Mouse (Mus musculus) forebrain, embryonic 11.5 days (tissue): ENCODE measurements around the gene Asxl1. TPM values are rescaled to one million over a fixed set of nuclear protein-coding genes. Genes with fewer than 3 reads are reported as not detected.
A peak's percentile ranks its signal among the peaks of the same experiment; 100 is the strongest.

Experiments used
- ATAC-seq: fragments of 200-750 bp; cut with Nextera tagmentation; replicated peaks from 2 replicates; pipeline ENCODE4 v1.8.0; 2017; ENCODE audit warnings: moderate TSS enrichment; ENCODE audit not compliant: low FRiP score
- DNase-seq: peaks from one replicate; pipeline ENCODE4 v3.0.0-alpha.2; 2017; ENCODE audit warnings: low spot score
- H3K27ac ChIP-seq: fragments of 300-500 bp; sonication (generic); 2 replicates; pipeline ENCODE4 v1.5.1; 2014; ENCODE audit warnings: low read depth, low read length
- H3K27me3 ChIP-seq: fragments of 300-500 bp; sonication (generic); 2 replicates; pipeline ENCODE4 v1.6.1; 2014; ENCODE audit warnings: mild to moderate bottlenecking, low read length, mixed read lengths; ENCODE audit not compliant: control insufficient read depth, insufficient read depth
- H3K36me3 ChIP-seq: fragments of 300-500 bp; sonication (generic); 2 replicates; pipeline ENCODE4 v1.6.1; 2014; ENCODE audit warnings: mild to moderate bottlenecking, low read length, moderate library complexity, mixed read lengths; ENCODE audit not compliant: control insufficient read depth, insufficient read depth
- H3K4me1 ChIP-seq: fragments of 300-500 bp; sonication (generic); replicated peaks from 2 replicates; pipeline ENCODE4 v1.6.1; 2014; ENCODE audit warnings: low read length, mixed read lengths; ENCODE audit not compliant: control insufficient read depth, insufficient read depth
- H3K4me2 ChIP-seq: fragments of 300-500 bp; sonication (generic); 2 replicates; pipeline ENCODE4 v1.6.1; 2014; ENCODE audit warnings: low read depth, mild to moderate bottlenecking, low read length, moderate library complexity, mixed read lengths; ENCODE audit not compliant: severe bottlenecking
- H3K4me3 ChIP-seq: fragments of 300-500 bp; sonication (generic); 2 replicates; pipeline ENCODE4 v1.5.1; 2014; ENCODE audit warnings: low read depth, low read length
- H3K9ac ChIP-seq: fragments of 300-500 bp; sonication (generic); 2 replicates; pipeline ENCODE4 v1.6.1; 2014; ENCODE audit warnings: low read length
- H3K9me3 ChIP-seq: fragments of 300-500 bp; sonication (generic); 2 replicates; pipeline ENCODE4 v1.6.1; 2016; ENCODE audit warnings: low read length, mixed read lengths; ENCODE audit not compliant: control insufficient read depth
- WGBS: fragments of 180-500 bp; shearing (Covaris S2); extraction: QIAGEN DNeasy Blood & Tissue Kit; methylation state at CpG from one replicate; pipeline ENCODE4 v1.1.7; 2014; 5-methylcytosine and 5-hydroxymethylcytosine counted together
- polyA plus RNA-seq: library from polyadenylated mRNA; unstranded; fragments of >200 nt; fragmentation: Nextera tagmentation; extraction: Ambion mirVana; gene quantifications from 2 replicates; pipeline ENCODE4 v1.2.1, GENCODE M21; 2014

Gene Asxl1
- polyA plus RNA-seq, result 25.4 TPM in 2 replicates

DNA sequence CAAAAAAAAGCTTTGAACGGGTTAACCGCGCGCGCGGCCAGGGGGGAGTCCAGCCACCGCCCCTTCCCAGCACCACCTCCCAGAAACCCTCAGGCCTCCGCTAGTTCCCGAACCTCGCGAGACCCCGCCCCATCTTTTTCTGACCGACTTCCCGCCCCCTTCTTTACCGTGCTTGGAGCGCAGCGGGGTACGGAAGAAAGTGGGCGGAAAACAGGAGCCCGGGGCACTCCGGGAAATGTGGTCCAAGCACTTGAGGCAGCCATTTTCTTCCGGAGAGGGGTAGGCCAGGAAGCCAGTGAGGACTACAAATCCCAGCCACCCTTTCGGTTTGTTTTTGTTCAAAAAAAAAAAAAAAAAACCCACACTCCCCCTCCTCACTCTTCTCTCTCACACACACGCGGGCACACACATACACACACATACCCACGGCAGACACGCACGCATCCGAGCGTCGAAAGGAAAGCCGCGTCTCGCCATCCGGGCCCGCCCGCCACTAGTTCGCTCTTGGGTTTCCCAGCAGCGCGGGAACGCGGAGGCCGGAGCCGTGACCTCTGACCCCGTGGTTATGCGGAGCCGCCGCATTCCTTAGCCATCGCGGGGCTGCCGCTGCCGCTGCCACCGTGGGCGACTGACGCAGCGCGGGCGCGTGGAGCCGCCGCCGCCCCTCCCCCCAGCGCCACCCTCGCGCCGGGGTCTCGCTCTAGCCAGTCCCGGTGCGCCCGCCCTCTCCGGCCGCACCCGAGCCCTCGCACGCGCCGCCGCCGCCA lies at the start of gene Asxl1:
Gene Asxl1, plus strand, starts transcription at position 376 of the 767 bp plus-strand sequence.
- no peaks in the 10 kb centered on the region for H3K36me3 ChIP-seq
- H3K4me1 ChIP-seq, result peaks cover 9% of the 10 kb centered on the region; the same call in 1 of the 2 replicates
- DNase-seq (peak; percentile 98), ATAC-seq (peak; percentile 98)
- H3K27me3 ChIP-seq, result no peaks in the 10 kb centered on the region
- peak within 1 kb of the TSS; percentile 90 for H3K4me3 ChIP-seq
- peak within 1 kb of the TSS; percentile 64 for H3K4me2 ChIP-seq
- H3K27ac ChIP-seq, result peak within 1 kb of the TSS; percentile 92
- WGBS, result under 1% methylated on average over 66 of the region's 79 CpGs
- H3K9me3 ChIP-seq, result no peaks in the 10 kb centered on the region
- peak within 1 kb of the TSS; percentile 99 for H3K9ac ChIP-seq

DNA sequence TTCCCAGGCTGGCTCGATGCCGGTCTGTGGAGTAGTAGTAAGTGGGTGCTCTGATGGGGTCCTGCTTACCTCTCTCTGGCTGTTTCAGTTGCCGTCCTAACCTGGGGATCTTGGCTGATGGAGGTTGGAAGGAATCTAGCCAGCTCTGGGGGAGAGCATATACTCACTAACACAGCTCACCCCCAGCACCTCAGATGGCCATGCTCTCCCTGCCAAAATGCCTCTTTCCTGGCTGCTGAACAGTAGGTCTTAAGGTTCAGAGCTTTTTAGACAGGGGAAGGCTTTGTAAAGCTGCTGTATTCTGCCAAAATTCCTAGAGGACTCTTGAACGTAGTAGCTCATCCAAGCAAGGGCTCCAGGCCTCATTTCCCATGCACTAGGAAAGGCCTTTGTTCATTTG lies 47.9 kb upstream of the Asxl1 start:
- H3K9ac ChIP-seq, result no peak overlapping the region
- DNase-seq, result no peak
- H3K4me3 ChIP-seq, result no peak overlapping the region
- no peak for ATAC-seq
- no peak overlapping the region for H3K27ac ChIP-seq
- no peaks in the 10 kb centered on the region for H3K27me3 ChIP-seq
- WGBS, result 91% methylated on average over 4 of the region's 4 CpGs
- no peaks in the 10 kb centered on the region for H3K9me3 ChIP-seq
- no peaks in the 10 kb centered on the region for H3K36me3 ChIP-seq
- H3K4me2 ChIP-seq, result no peak overlapping the region
- no peaks in the 10 kb centered on the region for H3K4me1 ChIP-seq

DNA sequence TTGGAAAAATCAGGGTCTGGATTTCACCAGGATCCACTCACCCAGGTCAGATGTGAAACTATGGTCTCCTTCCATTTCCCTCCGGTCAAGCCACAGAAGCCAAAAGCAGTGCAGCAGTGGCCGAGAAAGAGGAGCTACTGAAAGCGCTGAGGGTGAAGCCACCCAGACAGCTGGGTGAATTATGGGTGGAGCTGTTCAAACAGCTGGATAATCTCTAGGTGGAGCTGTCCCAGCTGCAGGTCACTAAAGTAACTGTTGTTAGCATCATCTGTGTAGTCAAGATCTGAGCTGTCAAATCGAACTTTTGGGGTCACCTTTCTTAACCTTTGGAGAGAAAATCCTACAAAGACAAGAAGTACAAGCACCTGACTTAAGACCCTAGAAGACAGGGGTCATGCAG lies 47.2 kb upstream of the Asxl1 start:
- H3K36me3 ChIP-seq, result no peaks in the 10 kb centered on the region

DNA sequence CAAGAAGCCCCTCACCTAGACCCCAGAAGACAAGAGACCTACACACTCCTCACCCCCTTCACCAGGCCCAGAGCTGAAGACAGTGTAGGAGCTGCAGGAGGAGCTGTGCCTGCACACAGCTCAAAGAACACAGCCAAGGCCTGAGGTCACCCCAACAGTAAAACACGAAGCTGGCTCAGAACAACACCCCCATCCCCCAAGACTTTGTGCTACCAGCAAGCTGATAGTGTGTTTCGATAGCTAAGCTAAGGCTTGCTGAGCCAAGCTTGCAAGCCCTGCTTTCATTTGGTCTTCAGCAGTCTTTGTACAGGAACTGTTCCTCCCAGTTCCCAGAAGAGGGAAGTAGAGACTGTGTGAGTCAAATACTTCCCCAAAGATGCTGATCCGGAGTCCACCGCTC lies 46.8 kb upstream of the Asxl1 start:
- H3K4me2 ChIP-seq, result no peak overlapping the region
- no peak overlapping the region for H3K27ac ChIP-seq
- DNase-seq, result no peak
- 78% methylated on average over 4 of the region's 4 CpGs for WGBS
- no peaks in the 10 kb centered on the region for H3K9me3 ChIP-seq
- H3K9ac ChIP-seq, result no peak overlapping the region
- no peaks in the 10 kb centered on the region for H3K4me1 ChIP-seq
- no peak overlapping the region for H3K4me3 ChIP-seq
- ATAC-seq, result no peak
- H3K27me3 ChIP-seq, result no peaks in the 10 kb centered on the region
- no peaks in the 10 kb centered on the region for H3K36me3 ChIP-seq

More for the DNA sequence above, 47.2 kb upstream of the Asxl1 start:
- Histone ChIP-seq H3K4me3 (no peak overlapping the region), H3K4me1 (no peaks in the 10 kb centered on the region), H3K27ac (no peak overlapping the region), H3K4me2 (no peak overlapping the region), H3K9me3 (no peaks in the 10 kb centered on the region), H3K27me3 (no peaks in the 10 kb centered on the region), H3K9ac (no peak overlapping the region)
- DNase-seq, result no peak
- ATAC-seq, result no peak
- WGBS, result 84% methylated on average over 4 of the region's 4 CpGs

DNA sequence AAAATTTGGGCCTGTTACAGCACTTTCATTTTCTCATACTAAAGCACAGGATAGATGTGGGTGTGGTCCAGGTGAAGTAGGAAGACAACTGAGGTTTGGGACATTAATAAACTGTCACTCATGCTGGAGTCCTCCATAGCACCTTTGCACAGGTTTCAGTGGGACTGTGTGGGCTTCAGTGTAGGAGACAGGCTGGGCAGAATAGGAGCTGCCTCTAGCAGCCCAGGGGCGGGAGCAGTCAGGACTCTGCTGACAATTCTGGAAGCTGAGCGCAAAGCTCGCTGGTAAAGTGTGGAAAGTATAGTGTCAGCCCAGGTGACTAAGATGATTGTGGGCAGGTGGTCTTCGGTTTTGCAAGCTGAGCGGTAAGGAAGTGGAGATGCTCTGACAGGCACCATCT lies 44.5 kb upstream of the Asxl1 start:
- WGBS, result 94% methylated on average over 5 of the region's 5 CpGs
- Histone ChIP-seq H3K9me3 (no peaks in the 10 kb centered on the region), H3K4me2 (no peak overlapping the region), H3K36me3 (no peaks in the 10 kb centered on the region), H3K4me3 (no peak overlapping the region), H3K27ac (no peak overlapping the region), H3K27me3 (no peaks in the 10 kb centered on the region), H3K9ac (no peak overlapping the region), H3K4me1 (no peaks in the 10 kb centered on the region)
- DNase-seq (no peak), ATAC-seq (no peak)

DNA sequence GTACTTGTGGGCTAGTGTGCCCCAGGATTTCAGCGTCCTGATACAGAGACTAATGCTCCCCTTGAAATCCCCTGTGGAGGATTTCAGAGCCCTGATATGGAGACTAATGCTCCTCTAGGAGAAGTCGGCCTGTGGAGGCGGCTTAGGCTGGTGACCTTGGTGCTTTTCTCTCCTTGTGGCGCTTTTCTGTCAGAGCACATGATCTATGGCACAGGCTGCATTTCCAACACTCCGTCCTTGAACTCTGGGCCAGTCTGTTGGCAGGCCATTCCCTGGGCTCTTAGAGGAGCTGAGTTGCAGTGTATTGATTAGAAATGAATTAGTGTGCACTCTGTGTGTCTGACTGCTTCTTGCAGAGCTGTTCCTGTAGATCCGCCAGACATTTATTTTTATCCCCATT lies 40.4 kb upstream of the Asxl1 start:
- WGBS, result 87% methylated on average over 6 of the region's 6 CpGs
- ATAC-seq, result no peak
- no peak overlapping the region for H3K4me2 ChIP-seq
- H3K27me3 ChIP-seq, result no peaks in the 10 kb centered on the region
- no peaks in the 10 kb centered on the region for H3K9me3 ChIP-seq
- no peak overlapping the region for H3K9ac ChIP-seq
- H3K27ac ChIP-seq, result no peak overlapping the region
- peak; percentile 4 for DNase-seq
- no peak overlapping the region for H3K4me3 ChIP-seq
- H3K36me3 ChIP-seq, result no peaks in the 10 kb centered on the region
- H3K4me1 ChIP-seq, result no peaks in the 10 kb centered on the region

DNA sequence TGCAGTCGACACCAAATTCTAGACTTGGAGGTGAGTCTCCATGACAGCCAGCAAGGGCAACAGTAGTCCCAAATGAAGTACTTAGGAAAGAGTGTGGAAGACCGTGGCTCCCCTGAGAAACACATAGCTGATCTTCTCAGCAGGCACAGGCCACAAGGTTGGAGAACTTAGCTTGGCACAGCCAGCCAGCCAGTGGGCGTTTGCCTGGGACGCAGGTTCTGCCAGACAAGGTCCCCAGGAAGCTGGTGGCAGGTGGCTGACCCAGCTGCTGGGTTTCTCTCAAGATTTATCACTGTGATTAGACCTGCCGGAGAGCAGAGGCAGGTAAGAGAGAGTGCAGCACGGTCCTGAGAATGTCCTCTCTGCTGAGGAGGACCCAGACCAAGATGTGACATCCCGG lies 37.0 kb upstream of the Asxl1 start:
- peak; percentile 29 for DNase-seq
- H3K27me3 ChIP-seq, result no peaks in the 10 kb centered on the region
- no peaks in the 10 kb centered on the region for H3K36me3 ChIP-seq
- H3K4me2 ChIP-seq, result no peak overlapping the region
- no peak overlapping the region for H3K9ac ChIP-seq
- H3K4me1 ChIP-seq, result no peaks in the 10 kb centered on the region
- no peak for ATAC-seq
- WGBS, result 89% methylated on average over 7 of the region's 7 CpGs
- H3K27ac ChIP-seq, result no peak overlapping the region
- H3K9me3 ChIP-seq, result no peaks in the 10 kb centered on the region
- no peak overlapping the region for H3K4me3 ChIP-seq

DNA sequence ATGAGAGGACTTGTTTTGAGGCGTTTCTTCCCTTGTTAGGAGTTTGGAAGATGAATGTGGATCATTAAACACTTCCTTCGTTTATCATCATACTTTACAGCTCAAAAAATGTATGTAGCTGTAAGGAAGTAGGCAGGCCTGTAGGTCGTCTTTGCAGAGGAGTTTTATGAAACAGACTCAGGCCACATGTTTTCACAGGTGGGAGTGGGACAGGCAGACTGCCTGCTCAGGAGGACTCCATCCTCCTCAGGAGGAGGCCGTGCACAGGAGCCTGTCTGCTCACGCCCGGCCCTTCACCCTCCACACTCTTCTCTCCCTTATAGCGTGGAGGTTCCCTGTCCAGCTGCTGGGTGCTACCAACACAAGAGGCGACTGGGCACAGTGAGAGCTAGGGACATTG lies 36.5 kb upstream of the Asxl1 start:
- no peak overlapping the region for H3K4me3 ChIP-seq
- no peak overlapping the region for H3K4me2 ChIP-seq
- H3K4me1 ChIP-seq, result no peaks in the 10 kb centered on the region
- H3K36me3 ChIP-seq, result no peaks in the 10 kb centered on the region
- WGBS, result 82% methylated on average over 8 of the region's 8 CpGs
- no peak overlapping the region for H3K27ac ChIP-seq
- no peaks in the 10 kb centered on the region for H3K9me3 ChIP-seq
- no peaks in the 10 kb centered on the region for H3K27me3 ChIP-seq
- ATAC-seq (no peak), DNase-seq (peak; percentile 33)
- no peak overlapping the region for H3K9ac ChIP-seq

DNA sequence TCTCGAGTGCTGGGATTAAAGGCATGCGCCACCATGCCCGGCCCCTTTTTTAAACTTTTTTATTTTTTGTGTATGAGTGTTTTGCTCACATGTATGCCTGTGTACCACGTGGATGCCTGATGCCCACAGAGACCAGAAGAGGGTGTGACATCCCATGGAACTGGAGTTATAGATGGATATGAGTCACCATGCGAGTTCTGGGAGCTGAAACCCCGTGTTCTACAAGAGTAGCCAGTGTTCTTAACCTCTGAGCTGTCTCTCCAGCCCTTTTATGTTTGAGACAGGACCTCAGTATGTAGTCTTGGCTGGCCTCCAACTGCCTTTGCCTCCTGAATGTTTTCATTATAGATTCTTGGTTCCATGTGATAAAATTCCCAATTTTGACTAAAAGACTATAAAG lies 35.4 kb upstream of the Asxl1 start:
- H3K4me1 ChIP-seq, result no peaks in the 10 kb centered on the region
- no peak overlapping the region for H3K27ac ChIP-seq
- no peak overlapping the region for H3K4me2 ChIP-seq
- H3K9ac ChIP-seq, result no peak overlapping the region
- ATAC-seq (no peak), DNase-seq (peak; percentile 19)
- no peaks in the 10 kb centered on the region for H3K27me3 ChIP-seq
- H3K9me3 ChIP-seq, result no peaks in the 10 kb centered on the region
- WGBS, result 90% methylated on average over 6 of the region's 6 CpGs
- no peak overlapping the region for H3K4me3 ChIP-seq
- no peaks in the 10 kb centered on the region for H3K36me3 ChIP-seq
